Mouse (Mus musculus) heart, embryonic 11.5 days (tissue): ENCODE results near the gene Prickle1. TPM values are rescaled to one million over a fixed set of nuclear protein-coding genes. Genes with fewer than 3 reads are reported as not detected.

Experiments
- ATAC-seq: fragments of 200-750 bp; cut with Nextera tagmentation; replicated peaks from 2 replicates; pipeline ENCODE4 v1.8.0; 2017; ENCODE audit warnings: moderate library complexity; ENCODE audit not compliant: insufficient number of reproducible peaks, low FRiP score, low TSS enrichment
- H3K27ac ChIP-seq: fragments of 300-500 bp; sonication (generic); 2 replicates; pipeline ENCODE4 v1.5.1; 2014; ENCODE audit warnings: mild to moderate bottlenecking, low read depth, low read length
- H3K27me3 ChIP-seq: fragments of 300-500 bp; sonication (generic); 2 replicates; pipeline ENCODE4 v1.6.1; 2014; ENCODE audit warnings: mild to moderate bottlenecking, low read length, mixed read lengths; ENCODE audit not compliant: control insufficient read depth, insufficient read depth
- H3K36me3 ChIP-seq: fragments of 300-500 bp; sonication (generic); 2 replicates; pipeline ENCODE4 v1.6.1; 2014; ENCODE audit warnings: mild to moderate bottlenecking, low read length, moderate library complexity, mixed read lengths; ENCODE audit not compliant: control insufficient read depth, insufficient read depth
- H3K4me1 ChIP-seq: fragments of 300-500 bp; sonication (generic); 2 replicates; pipeline ENCODE4 v1.6.1; 2014; ENCODE audit warnings: low read length; ENCODE audit not compliant: control insufficient read depth, insufficient read depth
- H3K4me2 ChIP-seq: fragments of 300-500 bp; sonication (generic); 2 replicates; pipeline ENCODE4 v1.6.1; 2014; ENCODE audit warnings: mild to moderate bottlenecking, moderate library complexity
- H3K4me3 ChIP-seq: fragments of 300-500 bp; sonication (generic); 2 replicates; pipeline ENCODE4 v1.5.1; 2014; ENCODE audit warnings: low read depth, low read length
- H3K9ac ChIP-seq: fragments of 300-500 bp; sonication (generic); 2 replicates; pipeline ENCODE4 v1.6.1; 2014; ENCODE audit warnings: mild to moderate bottlenecking, low read depth, low read length, moderate library complexity
- H3K9me3 ChIP-seq: fragments of 300-500 bp; sonication (generic); replicated peaks from 2 replicates; pipeline ENCODE4 v1.6.1; 2016; ENCODE audit warnings: low read length; ENCODE audit not compliant: control insufficient read depth
- WGBS: fragments of 180-500 bp; shearing (Covaris S2); extraction: QIAGEN DNeasy Blood & Tissue Kit; methylation state at CpG from one replicate; pipeline ENCODE4 v1.1.7; 2014; ENCODE audit not compliant: insufficient replicate concordance; 5-methylcytosine and 5-hydroxymethylcytosine counted together
- polyA plus RNA-seq: library from polyadenylated mRNA; unstranded; fragments of >200 nt; fragmentation: Nextera tagmentation; extraction: Ambion mirVana; gene quantifications from 2 replicates; pipeline ENCODE4 v1.2.1, GENCODE M21; 2014

The Prickle1 gene
- polyA plus RNA-seq, 1 experiment from 2014 or later: 29.5 TPM

GRCm38 (mm10) chr15:93499866-93500265 is 95.8 kb downstream of the Prickle1 start:
- H3K9ac ChIP-seq: no peak overlapping the region
- no peak overlapping the region for H3K4me3 ChIP-seq
- no peak overlapping the region for H3K27ac ChIP-seq
- ATAC-seq: no peak
- no peak overlapping the region for H3K4me2 ChIP-seq
- WGBS: 85% methylated on average over 9 of the region's 9 CpGs
- H3K36me3 ChIP-seq: peaks cover 51% of the 10 kb centered on the region
- no peaks in the 10 kb centered on the region for H3K9me3 ChIP-seq
- H3K27me3 ChIP-seq: no peaks in the 10 kb centered on the region
- H3K4me1 ChIP-seq: no peaks in the 10 kb centered on the region

GRCm38 (mm10) chr15:93494700-93495099 is 101.0 kb downstream of the Prickle1 start:
- WGBS: 79% methylated on average over 7 of the region's 7 CpGs
- H3K36me3 ChIP-seq: peaks cover 13% of the 10 kb centered on the region
- no peaks in the 10 kb centered on the region for H3K4me1 ChIP-seq
- no peaks in the 10 kb centered on the region for H3K27me3 ChIP-seq
- no peak overlapping the region for H3K4me3 ChIP-seq
- no peak for ATAC-seq
- no peak overlapping the region for H3K27ac ChIP-seq
- H3K9ac ChIP-seq: no peak overlapping the region
- H3K9me3 ChIP-seq: no peaks in the 10 kb centered on the region
- no peak overlapping the region for H3K4me2 ChIP-seq

GRCm38 (mm10) chr15:93489597-93489996 is 106.1 kb downstream of the Prickle1 start:
- no peak overlapping the region for H3K4me2 ChIP-seq
- no peak overlapping the region for H3K4me3 ChIP-seq
- no peaks in the 10 kb centered on the region for H3K27me3 ChIP-seq
- 82% methylated on average over 4 of the region's 4 CpGs for WGBS
- H3K4me1 ChIP-seq: no peaks in the 10 kb centered on the region
- no peak for ATAC-seq
- H3K9me3 ChIP-seq: no peaks in the 10 kb centered on the region
- no peak overlapping the region for H3K9ac ChIP-seq
- no peak overlapping the region for H3K27ac ChIP-seq
- 0 out of 2 replicates have a peak, but pooled peaks cover 2% of the 10 kb centered on the region for H3K36me3 ChIP-seq

GRCm38 (mm10) chr15:93486066-93486465 is 109.6 kb downstream of the Prickle1 start:
- no peak overlapping the region for H3K9ac ChIP-seq
- WGBS: 83% methylated on average over 7 of the region's 7 CpGs
- no peaks in the 10 kb centered on the region for H3K4me1 ChIP-seq
- H3K27me3 ChIP-seq: no peaks in the 10 kb centered on the region
- H3K4me2 ChIP-seq: no peak overlapping the region
- no peaks in the 10 kb centered on the region for H3K36me3 ChIP-seq
- H3K9me3 ChIP-seq: no peaks in the 10 kb centered on the region
- ATAC-seq: no peak
- H3K27ac ChIP-seq: no peak overlapping the region
- no peak overlapping the region for H3K4me3 ChIP-seq

GRCm38 (mm10) chr15:93485252-93485651 is 110.4 kb downstream of the Prickle1 start:
- Histone ChIP-seq H3K9me3 (no peaks in the 10 kb centered on the region), H3K36me3 (no peaks in the 10 kb centered on the region)
- WGBS: 69% methylated on average over 3 of the region's 3 CpGs

GRCm38 (mm10) chr15:93484261-93484710 is 111.4 kb downstream of the Prickle1 start:
- 82% methylated on average over 7 of the region's 7 CpGs for WGBS
- no peak overlapping the region for H3K27ac ChIP-seq
- H3K36me3 ChIP-seq: no peaks in the 10 kb centered on the region
- no peak overlapping the region for H3K4me3 ChIP-seq
- no peaks in the 10 kb centered on the region for H3K9me3 ChIP-seq
- H3K9ac ChIP-seq: no peak overlapping the region
- no peaks in the 10 kb centered on the region for H3K27me3 ChIP-seq
- no peak for ATAC-seq
- no peak overlapping the region for H3K4me2 ChIP-seq
- H3K4me1 ChIP-seq: no peaks in the 10 kb centered on the region

More at GRCm38 (mm10) chr15:93485252-93485651, 110.4 kb downstream of the Prickle1 start:
- Histone ChIP-seq H3K4me1 (no peaks in the 10 kb centered on the region), H3K27me3 (no peaks in the 10 kb centered on the region), H3K27ac (no peak overlapping the region), H3K4me2 (no peak overlapping the region), H3K9ac (no peak overlapping the region), H3K4me3 (no peak overlapping the region)
- ATAC-seq: no peak

GRCm38 (mm10) chr15:93481112-93481511 is 114.6 kb downstream of the Prickle1 start:
- H3K36me3 ChIP-seq: no peaks in the 10 kb centered on the region
- no peak for ATAC-seq
- no peak overlapping the region for H3K4me3 ChIP-seq
- H3K27me3 ChIP-seq: no peaks in the 10 kb centered on the region
- no peaks in the 10 kb centered on the region for H3K9me3 ChIP-seq
- H3K4me2 ChIP-seq: no peak overlapping the region
- no peak overlapping the region for H3K27ac ChIP-seq
- no peak overlapping the region for H3K9ac ChIP-seq
- WGBS: 86% methylated on average over 10 of the region's 10 CpGs
- no peaks in the 10 kb centered on the region; the same call in 1 of the 2 replicates for H3K4me1 ChIP-seq

GRCm38 (mm10) chr15:93479445-93479844 is 116.2 kb downstream of the Prickle1 start:
- ATAC-seq: no peak
- no peak overlapping the region for H3K9ac ChIP-seq
- H3K4me1 ChIP-seq: peaks cover 1% of the 10 kb centered on the region; the same call in 1 of the 2 replicates
- H3K36me3 ChIP-seq: no peaks in the 10 kb centered on the region
- no peak overlapping the region for H3K4me3 ChIP-seq
- no peaks in the 10 kb centered on the region for H3K27me3 ChIP-seq
- H3K4me2 ChIP-seq: no peak overlapping the region
- no peak overlapping the region for H3K27ac ChIP-seq
- H3K9me3 ChIP-seq: no peaks in the 10 kb centered on the region
- WGBS: 70% methylated on average over 4 of the region's 4 CpGs

GRCm38 (mm10) chr15:93478676-93479075 is 117.0 kb downstream of the Prickle1 start:
- Histone ChIP-seq H3K4me3 (no peak overlapping the region), H3K9ac (no peak overlapping the region), H3K4me1 (peaks cover 4% of the 10 kb centered on the region; the same call in 1 of the 2 replicates), H3K4me2 (no peak overlapping the region), H3K27ac (no peak overlapping the region), H3K27me3 (no peaks in the 10 kb centered on the region), H3K36me3 (no peaks in the 10 kb centered on the region), H3K9me3 (no peaks in the 10 kb centered on the region)
- no peak for ATAC-seq
- WGBS: 87% methylated on average over 3 of the region's 3 CpGs
